Mouse (Mus musculus): Measurements from ENCODE around the gene Crybb1. TPM values are rescaled to one million over a fixed set of nuclear protein-coding genes. Genes with fewer than 3 reads are reported as not detected.

The Crybb1 gene
- polyA plus RNA-seq, 2 experiments from 2014 or later = not detected

DNA sequence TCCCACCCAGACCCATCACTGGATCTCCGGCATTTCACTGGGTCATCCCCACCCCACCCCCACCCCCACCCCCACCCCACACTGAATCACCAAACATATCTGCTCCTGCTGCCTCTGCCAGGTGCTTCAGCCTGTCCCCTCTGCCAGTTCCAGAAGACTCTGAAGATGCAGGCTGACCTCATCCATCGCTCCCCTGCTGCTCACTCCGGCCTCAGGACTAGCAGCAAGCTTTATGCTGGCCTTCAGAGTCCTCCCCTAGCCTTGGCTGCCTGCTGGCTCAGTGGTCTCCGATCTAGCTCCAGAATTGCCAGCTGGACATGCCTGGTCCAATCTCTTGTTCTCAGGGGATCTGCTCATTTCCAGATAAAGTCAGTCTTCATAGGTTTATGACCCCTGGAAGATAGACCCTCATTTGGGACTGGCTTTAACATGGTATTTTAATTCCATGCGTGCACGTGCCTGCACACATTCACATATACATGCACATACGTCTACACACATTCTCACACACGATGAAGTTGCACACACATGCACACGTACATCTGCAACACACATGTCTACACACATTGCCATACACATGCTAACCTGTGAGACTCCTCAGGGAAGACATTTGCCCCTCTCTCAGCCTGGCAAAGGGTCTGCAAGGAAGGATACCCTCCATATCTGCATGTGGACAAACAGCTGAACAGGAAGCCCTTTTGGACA is 17.6 kb upstream of the Crybb1 start:
- no peak for ATAC-seq

GRCm38 (mm10) chr5:112238781-112239482 is 16.7 kb upstream of the Crybb1 start:
- no peak for ATAC-seq

DNA sequence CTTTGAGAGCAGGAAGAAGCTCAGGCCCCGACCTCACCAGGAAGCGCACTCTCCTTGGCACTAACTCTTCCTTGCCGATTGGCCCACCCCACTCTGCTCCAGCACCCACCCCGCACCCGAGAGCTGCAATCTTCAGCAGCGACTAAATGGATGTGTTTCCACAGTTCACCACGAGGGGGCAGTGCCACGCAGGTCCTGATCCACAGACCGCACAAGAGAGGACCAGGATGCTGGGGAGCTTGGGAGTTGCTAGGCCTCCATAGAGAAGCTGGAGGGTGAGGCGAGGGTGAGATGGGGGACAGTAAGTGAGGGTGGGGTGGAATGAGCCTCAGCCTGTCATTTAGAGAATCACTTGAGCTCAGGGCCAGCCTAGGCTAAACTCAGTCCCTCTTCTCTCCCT is 14.9 kb upstream of the Crybb1 start:
- peak; percentile 57 for ATAC-seq

DNA sequence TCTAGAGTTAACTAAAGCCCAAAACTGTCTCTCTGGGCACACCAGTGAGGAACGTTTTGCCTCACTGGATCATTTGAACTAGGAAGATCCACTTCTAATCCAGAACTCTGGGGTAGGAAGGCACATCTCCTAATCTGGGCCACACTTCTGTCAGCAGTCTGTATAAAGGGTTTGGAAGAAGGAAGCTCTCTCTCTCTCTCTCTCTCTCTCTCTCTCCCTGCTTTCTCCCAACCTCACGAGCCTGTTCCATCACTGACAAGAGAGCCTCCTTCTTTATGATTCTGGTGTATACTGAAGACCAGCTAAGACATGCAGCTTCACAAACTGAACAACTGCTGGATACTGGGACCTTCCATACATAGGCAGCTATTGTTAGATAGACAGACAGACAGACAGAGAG is 13.8 kb upstream of the Crybb1 start:
- ATAC-seq = no peak

DNA sequence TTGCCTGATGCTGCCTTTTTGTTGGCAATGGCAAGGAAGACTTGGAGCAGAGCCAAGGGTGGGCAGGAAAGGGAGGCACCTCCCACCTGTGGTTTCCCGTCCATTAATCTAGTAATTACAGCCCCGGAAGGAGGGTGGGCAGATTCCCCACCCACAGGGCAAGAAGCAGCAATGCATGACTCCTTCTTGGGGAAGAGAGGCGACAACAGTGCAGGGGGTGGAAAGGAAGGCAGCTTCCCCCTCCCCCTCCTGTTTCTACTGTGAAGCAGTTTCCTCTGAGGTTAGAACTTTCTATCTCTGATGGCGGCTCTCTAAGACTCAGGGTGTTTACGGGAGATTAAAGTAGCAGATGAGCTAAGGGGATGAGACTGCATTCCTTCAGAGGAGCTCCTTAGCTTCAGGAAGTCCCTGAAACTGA is 13.2 kb upstream of the Crybb1 start:
- peak; percentile 83 for ATAC-seq

DNA sequence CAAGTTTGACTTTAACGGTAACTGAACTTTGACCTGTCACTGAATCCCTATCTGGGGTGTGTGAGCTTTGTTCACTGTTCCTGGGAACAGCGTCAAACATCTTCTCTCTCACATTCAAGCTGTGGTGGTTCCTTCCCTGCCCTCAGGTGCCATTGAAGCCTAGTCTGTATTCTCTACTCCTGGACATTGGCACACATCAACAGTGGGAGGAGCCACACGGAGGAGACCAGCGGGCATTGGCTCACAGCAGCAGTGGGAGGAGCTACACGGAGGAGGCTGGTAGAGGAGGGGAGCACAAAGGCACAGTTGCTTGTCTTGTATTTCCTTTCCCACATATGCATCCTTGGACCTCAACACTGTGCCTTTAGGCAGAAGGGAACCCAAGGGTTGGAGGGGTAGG is 12.6 kb upstream of the Crybb1 start:
- no peak for ATAC-seq

- no peak for ATAC-seq
These were observed 11.9 kb upstream of the Crybb1 start for GRCm38 (mm10) chr5:112243539-112244274.

DNA sequence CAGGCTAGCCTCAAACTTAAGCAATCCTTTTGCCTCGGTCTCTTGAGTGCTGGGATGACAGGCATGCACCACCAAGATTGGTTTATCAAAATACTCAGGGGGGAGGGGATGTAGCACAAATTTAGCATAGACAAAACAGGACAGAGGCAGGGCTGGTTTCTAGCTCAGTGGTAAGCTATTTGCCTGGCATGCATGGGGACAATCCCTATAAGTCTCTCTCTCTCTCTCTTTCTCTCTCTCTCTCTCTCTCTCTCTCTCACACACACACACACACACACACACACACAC is 11.4 kb upstream of the Crybb1 start:
- no peak for ATAC-seq

DNA sequence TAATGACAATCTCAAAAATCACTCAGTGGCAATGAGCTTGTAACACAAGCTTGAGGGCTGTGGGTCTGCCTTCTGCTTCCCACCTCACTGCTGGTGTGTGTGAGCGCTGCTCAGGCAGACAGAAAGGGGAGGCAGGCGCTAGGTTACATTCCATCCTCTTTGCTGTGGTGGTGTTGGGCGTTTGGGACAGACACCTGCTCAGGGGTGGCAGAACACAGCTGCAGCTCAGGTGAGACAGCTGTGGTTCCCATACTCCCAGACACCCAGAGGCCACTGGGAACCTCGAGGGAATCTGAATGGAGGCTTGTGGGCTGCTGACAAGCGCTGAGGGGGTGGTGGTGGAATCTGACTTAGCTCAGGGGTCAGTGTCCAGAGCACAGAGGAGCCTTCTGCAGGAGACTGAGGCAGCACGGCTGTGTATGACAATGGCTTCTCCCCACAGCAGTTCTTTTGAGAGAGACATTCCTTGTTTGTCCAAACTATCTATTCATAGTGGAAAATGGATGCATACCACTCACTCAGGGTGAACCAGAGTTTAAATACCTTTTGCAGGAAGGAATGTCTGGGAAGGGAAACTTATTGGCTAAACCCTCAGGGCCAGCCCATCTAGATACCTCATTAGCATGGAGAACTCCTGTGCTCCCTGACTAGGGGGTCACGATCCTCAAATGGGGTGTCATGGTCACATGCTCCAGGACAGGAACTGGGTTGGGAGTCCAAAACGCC is 10.6 kb upstream of the Crybb1 start:
- no peak for ATAC-seq

- ATAC-seq = no peak
These were observed 8.2 kb upstream of the Crybb1 start for GRCm38 (mm10) chr5:112247399-112247798.

GRCm38 (mm10) chr5:112249106-112249505 is 6.5 kb upstream of the Crybb1 start:
- no peak for ATAC-seq

DNA sequence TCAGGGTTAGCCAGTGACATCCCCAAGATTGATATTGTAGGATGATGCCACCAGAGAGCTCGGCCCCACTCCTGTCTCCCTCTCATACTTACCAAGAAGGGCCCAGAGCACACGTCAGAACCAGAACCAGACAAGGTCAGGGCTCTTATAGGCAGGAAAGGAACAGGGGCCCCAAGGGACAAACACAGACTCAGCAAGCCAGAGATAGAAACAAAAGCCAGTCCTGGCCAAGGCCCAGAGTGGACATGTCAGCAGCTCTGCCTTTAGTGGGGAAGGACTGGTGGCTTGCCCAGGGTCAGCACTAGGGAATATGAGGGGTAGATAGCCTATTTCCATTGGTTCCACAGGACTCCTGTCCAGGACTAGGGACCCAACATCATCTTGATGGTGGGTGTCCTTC is 3.2 kb upstream of the Crybb1 start, which contains the start of gene Cryba4:
TSS of gene Cryba4 (minus strand) at position 119 of the 400 bp plus-strand sequence.
- ATAC-seq = no peak

DNA sequence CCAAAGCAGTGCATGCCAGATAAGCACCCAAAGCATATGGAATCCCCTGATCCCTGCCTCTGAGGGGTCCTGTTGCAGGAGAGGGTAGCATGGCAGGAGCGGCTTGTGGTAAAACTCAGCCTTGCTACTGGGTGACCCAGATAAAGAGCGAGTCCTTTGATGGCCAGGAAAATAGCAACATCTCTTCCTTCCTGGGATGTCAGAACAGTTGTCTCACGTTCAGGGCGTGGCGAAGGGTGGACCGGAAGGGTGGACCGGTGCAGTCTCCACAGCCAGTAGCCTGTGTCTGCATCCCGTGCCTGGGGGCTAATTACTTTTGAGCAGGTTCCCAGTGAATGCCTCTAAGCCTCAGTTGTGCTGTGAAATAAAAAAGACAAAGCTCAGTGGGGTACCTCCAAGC is 2.4 kb upstream of the Crybb1 start:
- ATAC-seq = peak; percentile 86

DNA sequence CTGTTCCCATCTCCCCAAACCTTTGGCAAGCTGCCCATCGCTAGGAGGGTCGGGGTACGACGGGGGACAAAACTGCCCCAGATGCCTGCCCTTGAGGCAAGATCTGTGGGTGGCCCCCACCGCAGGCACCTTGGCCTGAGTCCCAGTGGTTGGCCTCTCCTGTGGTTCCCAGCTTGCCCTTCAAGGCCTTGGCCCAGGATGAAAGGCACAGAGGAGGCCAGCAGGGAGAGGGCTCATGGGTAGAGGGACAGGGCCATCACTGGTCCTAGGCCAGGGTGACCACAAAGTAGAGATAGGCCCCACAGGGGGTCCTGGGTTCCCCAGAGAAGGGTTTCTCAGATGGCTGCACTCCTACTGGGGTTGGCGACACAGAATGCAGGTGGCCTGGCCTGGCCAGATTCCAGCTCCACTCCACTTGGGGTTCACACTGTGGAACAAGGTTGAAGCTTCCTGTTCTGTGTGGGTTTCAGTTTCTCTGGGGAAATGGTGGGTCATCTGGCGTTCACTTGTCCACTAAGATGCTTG is 1.3 kb upstream of the Crybb1 start:
- ATAC-seq = no peak

DNA sequence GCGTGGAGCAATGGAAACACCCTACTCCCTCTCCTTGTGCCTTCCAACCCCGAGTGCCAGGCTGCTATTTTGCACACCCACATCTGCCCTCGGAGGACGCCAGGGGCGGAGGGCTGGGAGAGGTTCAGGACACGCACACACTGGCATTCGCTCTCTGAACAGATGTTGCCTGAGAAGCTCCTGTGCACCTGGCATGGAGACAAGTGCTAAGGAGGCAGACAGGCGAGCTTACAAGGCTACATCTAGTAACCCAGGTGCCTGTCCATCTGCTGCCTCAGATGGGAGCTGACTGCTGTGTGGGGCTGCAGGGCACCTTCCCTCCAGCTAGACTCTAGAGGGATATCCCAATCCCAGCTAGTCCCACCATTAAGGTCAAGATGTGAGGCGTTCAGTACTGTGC is 842 bp downstream of the Crybb1 start:
- no peak for ATAC-seq

GRCm38 (mm10) chr5:112257896-112258295 is 2.3 kb downstream of the Crybb1 start:
- no peak for ATAC-seq

- no peak for ATAC-seq
These were observed 4.4 kb downstream of the Crybb1 start for GRCm38 (mm10) chr5:112259862-112260650.

DNA sequence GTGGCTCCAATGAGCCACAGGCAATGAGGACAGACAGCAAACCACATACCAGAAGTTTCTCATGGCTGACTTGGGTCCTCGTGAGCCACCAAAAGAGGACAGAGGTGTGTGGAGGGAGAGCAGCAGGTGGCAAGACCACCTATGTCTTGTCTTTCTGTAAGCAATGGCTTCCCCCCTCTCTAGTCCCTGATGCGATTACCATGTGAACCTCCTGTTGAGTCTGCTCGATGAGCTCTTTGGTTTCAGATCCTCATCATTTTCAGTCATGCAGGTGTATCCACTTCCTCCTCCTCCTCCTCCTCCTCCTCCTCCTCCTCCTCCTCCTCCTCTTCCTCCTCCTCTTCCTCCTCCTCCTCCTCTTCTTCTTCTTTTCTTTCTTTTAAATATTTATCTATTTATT is 5.2 kb downstream of the Crybb1 start:
- ATAC-seq = no peak

DNA sequence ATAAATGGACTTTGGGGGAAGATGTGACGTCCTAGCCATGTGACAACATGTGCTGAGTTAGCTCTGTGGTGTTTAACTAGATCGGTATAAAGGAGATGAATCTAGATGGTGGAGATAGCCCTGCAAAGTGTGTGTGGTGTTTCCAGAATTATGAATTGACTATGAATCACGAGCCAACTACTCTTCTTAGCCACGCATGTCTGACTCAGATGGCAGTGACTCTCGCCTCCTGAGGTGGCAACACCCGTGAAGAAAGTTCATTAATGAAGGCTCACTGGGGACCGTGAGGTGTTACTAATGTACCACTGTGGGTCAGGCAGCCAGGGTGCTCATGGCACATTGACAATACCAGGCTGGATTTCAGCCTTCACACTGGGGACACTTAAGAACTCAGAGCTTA is 8.5 kb downstream of the Crybb1 start:
- no peak for ATAC-seq

GRCm38 (mm10) chr5:112265110-112265509 is 9.5 kb downstream of the Crybb1 start:
- ATAC-seq = no peak

DNA sequence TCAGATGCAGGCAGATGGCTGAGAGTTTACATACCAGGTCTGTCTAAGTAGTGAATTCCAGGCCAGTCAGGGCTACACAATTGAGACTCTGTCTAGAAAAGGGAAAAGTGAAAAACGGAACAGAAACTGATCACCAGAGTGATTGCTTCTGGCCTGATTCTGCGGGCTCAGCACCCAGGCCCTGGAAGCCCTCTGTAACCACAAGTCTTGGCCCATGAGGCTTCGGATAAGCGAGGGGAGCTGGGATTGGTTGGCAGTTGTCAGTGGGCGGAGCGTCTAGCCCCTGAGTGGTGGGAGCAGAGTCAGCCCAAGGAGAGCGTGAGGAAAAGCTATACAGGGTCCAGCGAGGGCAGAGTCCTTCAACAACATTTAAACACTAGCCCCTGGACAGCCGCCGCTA is 9.9 kb downstream of the Crybb1 start:
- no peak for ATAC-seq

All from activated CD4-positive, CD25-positive, alpha-beta regulatory T cell, adult 4 months (primary cell).